Mouse (Mus musculus): ENCODE data around the gene Triobp. TPM values are rescaled to one million over a fixed set of nuclear protein-coding genes. Genes with fewer than 3 reads are reported as not detected.

Triobp gene
- polyA plus RNA-seq, 1 experiment, result 19.1 TPM

DNA sequence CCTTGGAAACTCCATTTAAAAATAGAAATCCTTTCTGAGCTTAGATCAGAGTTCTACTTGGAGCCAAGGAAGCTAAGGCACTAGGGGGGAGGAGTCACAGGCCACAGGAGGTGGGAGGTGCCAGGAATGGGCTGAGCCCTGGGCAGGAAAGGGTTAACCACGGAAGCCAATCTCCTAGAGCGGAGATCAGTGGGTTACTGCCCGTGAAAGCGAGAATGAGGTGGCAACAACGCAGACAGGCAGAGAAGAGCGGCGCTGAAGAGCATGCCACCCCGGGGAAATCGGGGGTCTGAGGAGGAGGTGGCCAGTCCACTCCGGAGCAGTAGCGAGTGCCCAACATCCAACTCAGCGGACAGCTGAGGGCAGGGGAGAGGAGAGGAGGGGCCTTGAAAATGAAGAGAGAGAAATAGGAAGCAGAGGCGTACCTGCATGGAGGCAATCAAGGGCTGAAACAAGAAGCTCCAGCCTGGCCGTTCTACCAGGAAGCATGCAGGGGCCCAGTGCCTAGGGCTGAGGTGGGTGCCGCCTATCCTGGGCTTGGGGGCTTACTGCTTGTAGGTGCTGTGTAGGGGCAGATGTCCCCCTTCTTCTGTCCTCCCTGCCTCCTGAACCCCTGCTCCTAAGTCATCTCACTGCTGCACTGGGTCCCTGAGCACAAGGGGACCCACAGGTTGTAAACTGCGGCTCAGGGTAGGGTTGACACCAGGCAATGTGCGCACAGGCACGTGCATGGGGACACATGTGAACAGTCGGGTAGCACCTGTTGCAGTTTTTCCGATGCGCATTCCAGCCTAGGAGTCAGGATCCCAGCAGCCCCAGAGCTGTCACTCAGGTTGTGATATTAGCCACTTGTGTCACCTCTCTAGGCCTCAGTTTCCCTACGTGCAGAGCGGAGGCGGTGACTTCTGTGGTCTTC lies 93.2 kb downstream of the Triobp start:
- Histone ChIP-seq H3K36me3 (ENCODE audit: control insufficient read depth) (peaks cover 9% of the 10 kb centered on the region; the same call in 1 of the 2 replicates), H3K27me3 (ENCODE audit: control insufficient read depth) (peaks cover 62% of the 10 kb centered on the region), H3K4me1 (ENCODE audit: control insufficient read depth) (peaks cover 34% of the 10 kb centered on the region), H3K4me3 (replicated peaks) (no peak overlapping the region), H3K9me3 (ENCODE audit: control insufficient read depth, low read length) (no peaks in the 10 kb centered on the region; the same call in 1 of the 2 replicates)
- TF ChIP-seq GATA1 (IDR thresholded peaks at IDR 0.05; ENCODE audit: low read length) (no peak), TAL1 (IDR thresholded peaks at IDR 0.05; ENCODE audit: low read length) (no peak)

DNA sequence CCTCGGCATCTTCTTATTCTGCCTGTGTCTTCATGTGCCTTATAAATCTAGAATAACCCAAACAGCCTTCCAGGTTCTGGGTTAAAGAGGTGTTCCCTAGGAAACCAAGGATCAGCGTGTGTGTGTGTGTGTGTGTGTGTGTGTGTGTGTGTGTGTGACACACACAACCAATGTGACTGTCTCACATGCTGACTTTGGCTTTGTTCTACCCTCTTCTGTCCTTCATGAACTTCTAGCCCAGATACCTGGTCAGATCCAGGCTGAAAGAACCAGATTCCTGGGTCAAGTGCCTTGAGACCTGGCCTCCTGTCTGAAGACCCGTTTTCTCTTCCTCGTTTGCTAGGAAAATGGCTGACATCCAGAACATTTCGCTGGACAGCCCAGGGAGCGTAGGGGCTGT lies 94.1 kb downstream of the Triobp start, which contains the start of gene Galr3:
Gene Galr3 (plus strand): TSS at position 301 of the 400 bp plus-strand sequence.
- peaks cover 4% of the 10 kb centered on the region; the same call in 1 of the 2 replicates for H3K36me3 ChIP-seq (ENCODE audit: control insufficient read depth)
- TF ChIP-seq TAL1 (IDR thresholded peaks at IDR 0.05; ENCODE audit: low read length), result no peak
- no peak for TF ChIP-seq GATA1 (IDR thresholded peaks at IDR 0.05; ENCODE audit: low read length)
- H3K4me3 ChIP-seq (replicated peaks), result peak within 1 kb of the TSS; percentile 56
- peaks cover 63% of the 10 kb centered on the region for H3K27me3 ChIP-seq (ENCODE audit: control insufficient read depth)
- H3K4me1 ChIP-seq (ENCODE audit: control insufficient read depth), result peaks cover 34% of the 10 kb centered on the region
- H3K9me3 ChIP-seq (ENCODE audit: control insufficient read depth, low read length), result no peaks in the 10 kb centered on the region; the same call in 1 of the 2 replicates

DNA sequence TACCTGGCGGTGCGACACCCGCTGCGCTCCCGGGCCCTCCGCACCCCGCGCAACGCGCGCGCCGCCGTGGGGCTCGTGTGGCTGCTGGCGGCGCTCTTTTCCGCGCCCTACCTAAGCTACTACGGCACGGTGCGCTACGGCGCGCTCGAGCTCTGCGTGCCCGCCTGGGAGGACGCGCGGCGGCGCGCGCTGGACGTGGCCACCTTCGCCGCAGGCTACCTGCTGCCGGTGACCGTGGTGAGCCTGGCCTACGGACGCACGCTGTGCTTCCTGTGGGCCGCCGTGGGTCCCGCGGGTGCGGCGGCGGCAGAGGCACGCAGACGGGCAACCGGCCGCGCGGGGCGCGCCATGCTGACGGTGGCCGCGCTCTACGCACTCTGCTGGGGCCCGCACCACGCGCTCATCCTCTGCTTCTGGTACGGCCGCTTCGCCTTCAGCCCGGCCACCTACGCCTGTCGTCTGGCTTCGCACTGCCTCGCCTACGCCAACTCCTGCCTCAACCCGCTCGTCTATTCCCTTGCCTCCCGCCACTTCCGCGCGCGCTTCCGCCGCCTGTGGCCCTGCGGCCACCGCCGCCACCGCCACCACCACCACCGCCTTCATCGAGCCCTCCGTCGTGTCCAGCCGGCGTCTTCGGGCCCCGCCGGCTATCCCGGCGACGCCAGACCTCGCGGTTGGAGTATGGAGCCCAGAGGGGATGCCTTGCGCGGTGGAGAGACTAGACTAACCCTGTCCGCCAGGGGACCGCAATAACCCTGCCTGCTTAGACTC lies 95.4 kb downstream of the Triobp start:
- H3K9me3 ChIP-seq (ENCODE audit: control insufficient read depth, low read length), result no peaks in the 10 kb centered on the region; the same call in 1 of the 2 replicates
- H3K36me3 ChIP-seq (ENCODE audit: control insufficient read depth), result no peaks in the 10 kb centered on the region
- H3K4me1 ChIP-seq (ENCODE audit: control insufficient read depth), result peaks cover 30% of the 10 kb centered on the region
- H3K4me3 ChIP-seq (replicated peaks), result peak overlapping the region; percentile 56
- TF ChIP-seq TAL1 (IDR thresholded peaks at IDR 0.05; ENCODE audit: low read length) (no peak), GATA1 (IDR thresholded peaks at IDR 0.05; ENCODE audit: low read length) (no peak)
- H3K27me3 ChIP-seq (ENCODE audit: control insufficient read depth), result peaks cover 65% of the 10 kb centered on the region

DNA sequence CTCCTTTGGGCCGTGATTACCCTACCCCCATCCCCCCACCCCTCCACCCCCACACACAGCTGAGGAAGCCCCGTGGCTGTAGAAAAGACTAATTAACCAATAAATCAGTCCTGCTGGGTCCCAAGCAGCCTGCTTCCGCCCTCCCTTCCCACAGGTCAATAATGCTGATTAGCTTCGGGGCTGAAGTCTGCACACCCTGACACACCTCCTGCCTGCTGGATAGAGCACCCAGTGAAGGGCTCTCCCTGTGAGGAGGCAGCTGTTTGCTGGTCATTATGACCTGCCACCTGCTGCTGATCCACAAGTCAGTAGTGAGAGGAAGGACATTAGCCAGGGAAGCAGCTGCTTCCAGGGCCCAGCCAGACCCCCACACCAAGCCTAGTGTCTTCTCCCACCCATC lies 97.3 kb downstream of the Triobp start:
- Histone ChIP-seq H3K36me3 (ENCODE audit: control insufficient read depth) (no peaks in the 10 kb centered on the region), H3K4me3 (replicated peaks) (no peak overlapping the region), H3K27me3 (ENCODE audit: control insufficient read depth) (peaks cover 65% of the 10 kb centered on the region), H3K4me1 (ENCODE audit: control insufficient read depth) (peaks cover 14% of the 10 kb centered on the region), H3K9me3 (ENCODE audit: control insufficient read depth, low read length) (no peaks in the 10 kb centered on the region; the same call in 1 of the 2 replicates)
- no peak for TF ChIP-seq GATA1 (IDR thresholded peaks at IDR 0.05; ENCODE audit: low read length)
- TF ChIP-seq TAL1 (IDR thresholded peaks at IDR 0.05; ENCODE audit: low read length), result no peak

DNA sequence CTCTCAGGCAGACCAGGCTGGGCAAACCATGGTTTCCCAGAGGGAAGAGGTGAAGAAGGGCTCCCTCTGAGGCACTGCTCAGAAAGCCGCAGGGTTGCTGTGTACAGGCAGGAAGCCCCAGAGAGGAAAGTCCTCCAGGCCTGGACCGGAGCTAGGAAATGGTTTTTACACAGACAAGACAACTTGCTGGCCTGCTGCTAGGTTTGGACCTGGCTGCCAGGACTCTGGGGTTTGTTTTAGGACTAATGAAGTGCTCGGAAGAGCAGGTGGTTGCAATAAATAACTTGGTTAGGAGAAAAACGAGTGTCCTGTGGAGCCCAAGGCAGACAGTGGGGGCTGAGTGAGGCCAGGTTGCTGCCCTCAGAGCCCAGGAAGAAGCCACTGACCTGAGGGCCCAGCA lies 100.7 kb downstream of the Triobp start:
- H3K4me1 ChIP-seq (ENCODE audit: control insufficient read depth), result peaks cover 20% of the 10 kb centered on the region
- H3K4me3 ChIP-seq (replicated peaks), result no peak overlapping the region
- TF ChIP-seq TAL1 (IDR thresholded peaks at IDR 0.05; ENCODE audit: low read length) (no peak), GATA1 (IDR thresholded peaks at IDR 0.05; ENCODE audit: low read length) (no peak)
- H3K36me3 ChIP-seq (ENCODE audit: control insufficient read depth), result peaks cover 18% of the 10 kb centered on the region
- H3K27me3 ChIP-seq (ENCODE audit: control insufficient read depth), result peaks cover 32% of the 10 kb centered on the region
- no peaks in the 10 kb centered on the region; the same call in 1 of the 2 replicates for H3K9me3 ChIP-seq (ENCODE audit: control insufficient read depth, low read length)

DNA sequence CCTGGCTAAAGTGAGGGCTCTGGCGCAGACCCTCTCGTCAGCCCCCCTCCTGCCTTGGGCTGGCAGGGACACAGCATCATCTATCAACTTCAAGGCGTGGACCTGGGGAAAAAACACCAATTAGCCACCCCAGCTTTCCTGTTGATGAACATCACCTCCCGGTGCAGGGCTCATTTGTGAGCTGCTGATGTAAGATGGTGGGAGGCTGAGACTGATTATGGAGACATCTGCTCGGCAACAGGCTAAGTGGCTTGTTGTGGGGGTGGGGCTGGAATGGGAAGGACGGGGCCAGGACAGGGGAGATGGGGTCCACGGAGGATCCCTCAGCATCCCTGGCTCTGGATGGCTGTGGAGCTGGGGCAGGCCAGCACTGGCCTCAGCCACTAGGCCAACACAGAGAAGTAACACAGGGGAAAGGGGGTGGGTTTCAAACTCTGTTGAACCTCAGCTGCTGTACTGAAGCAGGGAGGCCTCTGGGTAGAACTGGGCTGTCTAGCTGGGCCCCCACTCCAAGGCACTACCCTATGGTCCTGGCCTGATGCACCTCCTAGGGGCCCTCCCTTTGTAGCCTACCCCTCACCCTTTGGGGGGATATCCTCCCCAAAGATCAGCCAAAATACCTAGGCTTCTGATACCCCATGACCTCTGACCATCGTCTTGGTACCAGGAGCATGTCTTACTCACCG lies 102.8 kb downstream of the Triobp start:
- Histone ChIP-seq H3K4me3 (replicated peaks) (no peak overlapping the region), H3K4me1 (ENCODE audit: control insufficient read depth) (peaks cover 27% of the 10 kb centered on the region)
- TF ChIP-seq GATA1 (IDR thresholded peaks at IDR 0.05; ENCODE audit: low read length), result no peak
- no peak for TF ChIP-seq TAL1 (IDR thresholded peaks at IDR 0.05; ENCODE audit: low read length)

DNA sequence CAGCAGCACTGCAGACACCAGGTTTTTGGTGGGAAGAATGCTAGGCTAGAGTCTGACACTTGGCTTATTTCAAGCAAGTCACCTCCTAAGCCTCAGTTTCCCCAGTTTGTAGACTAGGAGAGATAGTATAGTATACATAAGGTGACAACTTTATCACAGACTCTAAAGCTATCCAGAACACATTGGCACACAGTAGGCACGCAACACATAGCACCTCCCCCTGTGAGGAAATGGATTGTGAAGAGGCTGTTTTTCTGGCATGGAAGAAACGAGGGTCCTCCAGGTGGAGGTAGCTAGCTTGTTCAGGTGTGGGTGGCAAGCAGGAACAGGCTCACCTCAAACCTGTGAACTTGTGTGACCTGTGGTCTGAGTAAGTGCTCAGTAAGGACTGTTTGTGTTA lies 103.4 kb downstream of the Triobp start:
- Histone ChIP-seq H3K36me3 (ENCODE audit: control insufficient read depth) (peaks cover 46% of the 10 kb centered on the region), H3K27me3 (ENCODE audit: control insufficient read depth) (peaks cover 5% of the 10 kb centered on the region), H3K4me1 (ENCODE audit: control insufficient read depth) (peaks cover 27% of the 10 kb centered on the region), H3K9me3 (ENCODE audit: control insufficient read depth, low read length) (no peaks in the 10 kb centered on the region), H3K4me3 (replicated peaks) (no peak overlapping the region)
- TF ChIP-seq GATA1 (IDR thresholded peaks at IDR 0.05; ENCODE audit: low read length) (no peak), TAL1 (IDR thresholded peaks at IDR 0.05; ENCODE audit: low read length) (no peak)

More for the DNA sequence above, 102.8 kb downstream of the Triobp start:
- Histone ChIP-seq H3K36me3 (ENCODE audit: control insufficient read depth) (peaks cover 40% of the 10 kb centered on the region), H3K9me3 (ENCODE audit: control insufficient read depth, low read length) (no peaks in the 10 kb centered on the region), H3K27me3 (ENCODE audit: control insufficient read depth) (peaks cover 11% of the 10 kb centered on the region)

DNA sequence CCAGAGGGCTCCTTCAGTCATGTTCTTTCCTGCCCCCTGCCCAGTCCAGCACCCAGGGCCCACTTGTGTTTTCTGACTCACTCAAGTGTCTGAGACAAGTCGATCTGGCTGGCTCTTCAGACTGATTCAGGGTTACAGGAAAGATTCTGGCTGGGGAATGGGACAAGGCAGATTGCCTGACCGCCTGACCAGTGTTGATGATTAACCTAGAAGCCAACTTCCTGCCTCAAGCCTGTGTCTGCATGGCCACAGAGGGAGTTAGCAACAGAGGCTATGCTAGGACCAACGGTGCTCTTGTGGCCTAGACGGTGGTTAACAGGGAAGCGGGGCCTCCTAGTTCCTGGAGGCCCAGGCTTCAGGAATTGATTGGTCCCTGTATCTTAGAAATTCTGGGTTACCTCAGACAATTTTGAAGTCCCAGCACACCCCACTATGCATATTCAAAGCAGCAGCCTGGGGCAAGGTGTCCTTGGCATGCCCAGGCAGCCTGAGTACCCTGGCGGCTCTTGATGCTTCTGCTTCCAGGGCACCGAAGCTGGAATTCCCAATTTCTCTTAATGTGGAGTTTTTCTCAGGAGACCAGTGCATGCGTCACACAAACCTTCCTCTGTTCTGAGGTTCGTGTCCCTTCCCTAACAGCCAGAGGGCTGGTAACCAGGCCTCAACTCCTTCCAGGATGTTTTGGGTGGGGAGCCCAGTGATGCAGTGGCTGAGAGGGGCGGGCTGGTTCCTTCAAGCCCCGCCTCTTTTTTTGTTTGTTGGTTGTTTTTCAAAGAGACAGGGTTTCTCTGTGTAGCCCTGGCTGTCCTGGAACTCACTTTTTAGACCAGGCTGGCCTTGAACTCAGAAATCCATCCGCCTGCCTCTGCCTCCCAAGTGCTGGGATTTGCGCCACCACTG lies 104.2 kb downstream of the Triobp start:
- TF ChIP-seq TAL1 (IDR thresholded peaks at IDR 0.05; ENCODE audit: low read length) (no peak), GATA1 (IDR thresholded peaks at IDR 0.05; ENCODE audit: low read length) (no peak)
- Histone ChIP-seq H3K36me3 (ENCODE audit: control insufficient read depth) (peaks cover 54% of the 10 kb centered on the region), H3K27me3 (ENCODE audit: control insufficient read depth) (peaks cover 5% of the 10 kb centered on the region), H3K9me3 (ENCODE audit: control insufficient read depth, low read length) (no peaks in the 10 kb centered on the region), H3K4me1 (ENCODE audit: control insufficient read depth) (peaks cover 32% of the 10 kb centered on the region), H3K4me3 (replicated peaks) (no peak overlapping the region)

Data from erythroblast, embryonic 14.5 days (primary cell).